Mouse (Mus musculus) hindbrain, embryonic 16.5 days (tissue): Measurements from ENCODE around the gene Tgm1. TPM values are rescaled to one million over a fixed set of nuclear protein-coding genes. Genes with fewer than 3 reads are reported as not detected.

Experiments used
- ATAC-seq: fragments of 200-750 bp; cut with Nextera tagmentation; 2 replicates; pipeline ENCODE4 v1.8.0; 2017; ENCODE audit warnings: moderate TSS enrichment, moderate library complexity
- H3K27ac ChIP-seq: fragments of 300-500 bp; sonication (generic); 2 replicates; pipeline ENCODE4 v1.5.1; 2014; ENCODE audit warnings: low read depth, mild to moderate bottlenecking, control low read depth, low read length, moderate library complexity
- H3K27me3 ChIP-seq: fragments of 300-500 bp; sonication (generic); replicated peaks from 2 replicates; pipeline ENCODE4 v1.6.1; 2014; ENCODE audit warnings: low read length; ENCODE audit not compliant: control insufficient read depth, insufficient read depth
- H3K36me3 ChIP-seq: fragments of 300-500 bp; sonication (generic); 2 replicates; pipeline ENCODE4 v1.6.1; 2014; ENCODE audit warnings: mild to moderate bottlenecking, low read length, moderate library complexity, mixed read lengths; ENCODE audit not compliant: control insufficient read depth, insufficient read depth
- H3K4me1 ChIP-seq: fragments of 300-500 bp; sonication (generic); 2 replicates; pipeline ENCODE4 v1.6.1; 2014; ENCODE audit warnings: low read depth, low read length; ENCODE audit not compliant: control insufficient read depth, insufficient read depth
- H3K4me2 ChIP-seq: fragments of 300-500 bp; sonication (generic); 2 replicates; pipeline ENCODE4 v1.6.1; 2014; ENCODE audit warnings: mild to moderate bottlenecking, low read length, control low read depth, moderate library complexity
- H3K4me3 ChIP-seq: fragments of 300-500 bp; sonication (generic); 2 replicates; pipeline ENCODE4 v1.5.1; 2014; ENCODE audit warnings: mild to moderate bottlenecking, low read length, control low read depth, moderate library complexity
- H3K9ac ChIP-seq: fragments of 300-500 bp; sonication (generic); 2 replicates; pipeline ENCODE4 v1.6.1; 2014; ENCODE audit warnings: low read depth, mild to moderate bottlenecking, control low read depth, low read length, moderate library complexity
- H3K9me3 ChIP-seq: fragments of 300-500 bp; sonication (generic); 2 replicates; pipeline ENCODE4 v1.6.1; 2014; ENCODE audit warnings: mild to moderate bottlenecking, low read length, moderate library complexity; ENCODE audit not compliant: control insufficient read depth
- WGBS: fragments of 180-500 bp; shearing (Covaris S2); extraction: QIAGEN DNeasy Blood & Tissue Kit; methylation state at CpG from one replicate; pipeline ENCODE4 v1.1.7; 2014; 5-methylcytosine and 5-hydroxymethylcytosine counted together
- polyA plus RNA-seq: library from polyadenylated mRNA; unstranded; fragments of >200 nt; fragmentation: Nextera tagmentation; extraction: Ambion mirVana; gene quantifications from 2 replicates; pipeline ENCODE4 v1.2.1, GENCODE M21; 2015

Gene Tgm1
- polyA plus RNA-seq, 1 experiment from 2014 or later: 0.41 TPM

DNA sequence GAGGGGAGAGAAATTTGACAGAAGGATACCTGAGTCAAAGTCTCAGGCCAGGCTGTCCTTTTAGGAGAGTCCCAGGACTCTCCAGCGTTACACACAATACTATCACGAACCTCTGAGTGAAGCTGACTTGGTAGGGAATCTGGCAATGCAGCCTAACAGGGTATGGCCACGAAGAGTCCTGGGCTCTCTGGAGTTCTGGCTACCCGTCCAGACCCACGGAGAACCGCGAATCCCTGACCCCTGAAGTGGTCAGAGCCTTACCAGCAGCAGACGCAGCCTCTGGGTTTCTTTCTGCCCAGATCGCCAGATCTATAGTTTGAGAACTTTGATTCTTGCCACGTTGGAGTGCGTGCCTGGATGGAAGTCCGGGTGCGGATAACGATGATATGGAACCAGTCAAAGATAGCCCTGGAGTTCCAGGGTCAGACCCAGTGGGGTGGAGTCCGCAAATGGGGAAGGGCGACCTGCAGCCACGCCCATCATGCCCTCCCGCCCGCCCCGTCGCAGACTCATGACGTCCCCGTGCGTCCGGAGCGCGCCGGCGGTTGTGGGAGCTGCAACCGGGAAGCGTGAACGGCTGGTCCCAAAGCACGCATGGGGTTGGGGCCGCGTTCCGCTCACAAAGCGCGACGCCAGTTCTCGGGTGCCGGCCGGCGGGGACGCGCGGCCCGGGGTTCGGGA is 31.6 kb upstream of the Tgm1 start, which contains the start of the genes Dhrs1 and Nop9:
Gene Dhrs1, minus strand, starts transcription at position 511 of the 681 bp plus-strand sequence.
Gene Nop9, plus strand, starts transcription at position 514 of the 681 bp plus-strand sequence.
- peak within 1 kb of the TSS; percentile 76 for H3K4me2 ChIP-seq
- H3K4me3 ChIP-seq: peak within 1 kb of the TSS; percentile 90
- H3K27me3 ChIP-seq: no peaks in the 10 kb centered on the region
- ATAC-seq: peak; percentile 83
- WGBS: 2% methylated on average over 46 of the region's 48 CpGs
- peaks cover 6% of the 10 kb centered on the region; the same call in 1 of the 2 replicates for H3K36me3 ChIP-seq
- no peaks in the 10 kb centered on the region for H3K9me3 ChIP-seq
- H3K9ac ChIP-seq: peak within 1 kb of the TSS; percentile 82
- peak within 1 kb of the TSS; percentile 55 for H3K27ac ChIP-seq
- H3K4me1 ChIP-seq: peaks cover 26% of the 10 kb centered on the region

DNA sequence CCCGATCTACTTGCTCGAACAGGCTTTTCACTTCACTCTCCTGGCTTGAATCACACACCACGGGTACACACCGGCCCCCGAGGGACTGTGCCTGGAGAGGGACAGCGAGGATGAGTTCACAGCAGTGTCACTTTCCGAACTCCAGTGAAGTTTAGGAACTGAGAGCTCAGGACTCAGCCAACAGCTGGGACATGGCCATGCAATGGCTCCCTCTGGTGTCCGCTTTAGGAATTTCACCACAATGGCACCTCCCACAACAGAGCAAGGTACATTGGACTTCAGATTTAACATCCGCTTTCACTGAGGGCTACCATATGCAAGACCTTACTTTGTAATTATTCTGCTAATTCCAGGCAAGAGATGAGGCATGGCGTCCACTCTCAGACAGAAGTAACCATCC is 30.0 kb upstream of the Tgm1 start:
- ATAC-seq: peak; percentile 72
- Histone ChIP-seq H3K4me2 (peak overlapping the region; percentile 1), H3K4me1 (peaks cover 26% of the 10 kb centered on the region), H3K27me3 (no peaks in the 10 kb centered on the region), H3K4me3 (no peak overlapping the region), H3K27ac (no peak overlapping the region), H3K9me3 (no peaks in the 10 kb centered on the region), H3K9ac (peak overlapping the region; percentile 20; the same call in 1 of the 2 replicates), H3K36me3 (peaks cover 13% of the 10 kb centered on the region)
- 22% methylated on average over 10 of the region's 10 CpGs for WGBS

- Histone ChIP-seq H3K4me1 (no peaks in the 10 kb centered on the region), H3K4me2 (no peak overlapping the region), H3K9ac (no peak overlapping the region), H3K36me3 (peaks cover 17% of the 10 kb centered on the region), H3K9me3 (no peaks in the 10 kb centered on the region), H3K4me3 (no peak overlapping the region), H3K27me3 (no peaks in the 10 kb centered on the region), H3K27ac (no peak overlapping the region)
- WGBS: 86% methylated on average over 9 of the region's 9 CpGs
- ATAC-seq: no peak
These were observed 23.5 kb upstream of the Tgm1 start for GRCm38 (mm10) chr14:55737086-55737687.

- no peaks in the 10 kb centered on the region for H3K27me3 ChIP-seq
- no peak for ATAC-seq
- no peak overlapping the region for H3K4me3 ChIP-seq
- 83% methylated on average over 4 of the region's 4 CpGs for WGBS
- H3K9ac ChIP-seq: no peak overlapping the region
- H3K9me3 ChIP-seq: no peaks in the 10 kb centered on the region
- H3K27ac ChIP-seq: no peak overlapping the region
- H3K4me1 ChIP-seq: peaks cover 3% of the 10 kb centered on the region; the same call in 1 of the 2 replicates
- H3K36me3 ChIP-seq: peaks cover 17% of the 10 kb centered on the region
- H3K4me2 ChIP-seq: no peak overlapping the region
These were observed 22.0 kb upstream of the Tgm1 start for GRCm38 (mm10) chr14:55735758-55736157.

- Histone ChIP-seq H3K9me3 (no peaks in the 10 kb centered on the region), H3K4me1 (peaks cover 3% of the 10 kb centered on the region; the same call in 1 of the 2 replicates), H3K4me3 (no peak overlapping the region), H3K36me3 (peaks cover 17% of the 10 kb centered on the region), H3K27ac (no peak overlapping the region), H3K9ac (no peak overlapping the region), H3K27me3 (no peaks in the 10 kb centered on the region), H3K4me2 (no peak overlapping the region)
- WGBS: 73% methylated on average over 3 of the region's 3 CpGs
- no peak for ATAC-seq
These were observed 21.6 kb upstream of the Tgm1 start for GRCm38 (mm10) chr14:55735334-55735733.

- H3K36me3 ChIP-seq: peaks cover 16% of the 10 kb centered on the region
- H3K4me1 ChIP-seq: peaks cover 3% of the 10 kb centered on the region
- no peaks in the 10 kb centered on the region for H3K27me3 ChIP-seq
- WGBS: 78% methylated on average over 7 of the region's 7 CpGs
- ATAC-seq: no peak
- H3K4me3 ChIP-seq: no peak overlapping the region
- H3K9ac ChIP-seq: no peak overlapping the region
- H3K27ac ChIP-seq: no peak overlapping the region
- H3K9me3 ChIP-seq: no peaks in the 10 kb centered on the region
- no peak overlapping the region for H3K4me2 ChIP-seq
These were observed 21.1 kb upstream of the Tgm1 start for GRCm38 (mm10) chr14:55734869-55735268.

GRCm38 (mm10) chr14:55733889-55734288 is 20.2 kb upstream of the Tgm1 start:
- no peak for ATAC-seq
- H3K36me3 ChIP-seq: peaks cover 6% of the 10 kb centered on the region
- no peak overlapping the region for H3K9ac ChIP-seq
- H3K4me2 ChIP-seq: no peak overlapping the region
- no peaks in the 10 kb centered on the region for H3K9me3 ChIP-seq
- H3K4me1 ChIP-seq: peaks cover 3% of the 10 kb centered on the region
- H3K27me3 ChIP-seq: no peaks in the 10 kb centered on the region
- no peak overlapping the region for H3K27ac ChIP-seq
- H3K4me3 ChIP-seq: no peak overlapping the region
- WGBS: 77% methylated on average over 10 of the region's 10 CpGs

DNA sequence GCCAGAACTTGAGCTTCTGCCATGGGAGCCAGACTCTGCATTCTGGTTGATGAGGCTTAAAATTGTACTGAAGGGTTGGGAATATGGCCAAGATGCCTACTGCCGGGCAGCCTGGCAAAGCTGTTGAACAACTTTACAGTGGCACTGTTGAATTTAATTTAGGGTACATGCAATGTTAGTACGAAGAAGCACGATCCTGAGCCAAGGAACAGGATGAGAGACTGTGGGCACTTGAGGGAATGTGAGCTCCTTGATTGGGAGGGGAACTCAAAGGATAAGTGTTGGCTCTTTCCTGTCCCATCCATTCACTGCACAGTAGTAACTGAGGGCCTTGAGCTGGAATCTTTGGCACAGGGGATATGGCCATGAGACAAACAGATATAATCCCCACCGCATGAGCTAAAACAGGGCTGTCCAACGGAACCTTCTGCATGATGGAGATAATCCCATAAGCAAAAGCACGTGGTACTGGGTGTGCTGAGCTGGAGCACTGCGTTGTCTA is 16.9 kb upstream of the Tgm1 start:
- H3K9me3 ChIP-seq: no peaks in the 10 kb centered on the region
- peaks cover 3% of the 10 kb centered on the region for H3K4me1 ChIP-seq
- peak overlapping the region; percentile 71 for H3K27ac ChIP-seq
- peak; percentile 92 for ATAC-seq
- H3K9ac ChIP-seq: no peak overlapping the region
- H3K4me2 ChIP-seq: no peak overlapping the region; the same call in 1 of the 2 replicates
- no peaks in the 10 kb centered on the region for H3K36me3 ChIP-seq
- WGBS: 65% methylated on average over 7 of the region's 7 CpGs
- no peak overlapping the region for H3K4me3 ChIP-seq
- H3K27me3 ChIP-seq: no peaks in the 10 kb centered on the region

- Histone ChIP-seq H3K4me1 (peaks cover 3% of the 10 kb centered on the region), H3K27me3 (no peaks in the 10 kb centered on the region), H3K27ac (peak overlapping the region; percentile 71), H3K9me3 (no peaks in the 10 kb centered on the region), H3K4me2 (no peak overlapping the region), H3K9ac (no peak overlapping the region), H3K36me3 (no peaks in the 10 kb centered on the region), H3K4me3 (no peak overlapping the region)
- ATAC-seq: peak; percentile 55; the same call in 1 of the 2 replicates
- WGBS: 59% methylated on average over 7 of the region's 7 CpGs
These were observed 16.4 kb upstream of the Tgm1 start for GRCm38 (mm10) chr14:55730116-55730515.
